ENCODE assay signal across 14 mouse cellular contexts in the genomic region with DNA sequence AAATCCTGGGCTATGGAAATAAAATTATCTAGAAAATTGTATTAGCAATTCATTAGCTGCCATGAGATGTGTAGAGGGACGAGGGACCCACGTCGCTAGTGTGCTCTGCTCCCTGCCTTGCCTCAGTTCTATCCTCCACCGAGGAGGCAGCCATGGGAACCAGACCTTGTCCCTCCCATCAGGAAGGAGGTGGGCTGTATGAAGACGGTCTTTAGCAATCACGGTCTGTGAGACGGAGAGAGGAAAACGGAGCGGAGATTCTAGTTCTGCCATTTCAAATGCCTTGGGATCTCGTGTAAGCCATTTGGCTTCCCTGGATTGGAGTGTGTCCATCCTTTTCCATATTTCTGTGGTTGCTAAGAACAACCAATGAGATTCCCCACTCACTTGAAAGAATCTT.
"Had no signal": no experiment of that assay in that cellular context is flagged by ENCODE, and none has a peak within 500 bp of the region (broad histone marks: within the 10 kb centered on the region; RNA-seq: fewer than 3 reads in every experiment).

No protein-coding gene starts in this region.

- DNase-seq: kidney, adult 2 months; kidney, postnatal 25 days; liver, embryonic 13.5 days; lung, adult 2 months; lung, postnatal 14 days; lung, postnatal 4 days; right cerebral cortex, postnatal 14 days; right cerebral cortex, postnatal 4 days; thymus, adult 2 months; thymus, postnatal 14 days; thymus, postnatal 4 days had no signal

- H3K4me1 ChIP-seq: liver, embryonic 13.5 days had no signal

- H3K9me3 ChIP-seq: liver, embryonic 13.5 days had no signal

- H3K27ac ChIP-seq: kidney, postnatal 0 days; liver, embryonic 13.5 days; stomach, postnatal 0 days had no signal

- ATAC-seq: midbrain, embryonic 16.5 days had no signal

- H3K9ac ChIP-seq: liver, embryonic 13.5 days had no signal

- H3K4me2 ChIP-seq: liver, embryonic 13.5 days had no signal

- H3K4me3 ChIP-seq: liver, embryonic 13.5 days had no signal

- H3K36me3 ChIP-seq: liver, embryonic 13.5 days had no signal
